Mouse (Mus musculus): ENCODE measurements at regions not wholly inside any gene's neighbourhood (a gene's known extent, or its start where the extent isn't known, plus 50 kb on each side); places are given as distances from the start of the nearest gene placed in this dataset.

GRCm38 (mm10) chr11:112924577-112924976, 142.6 kb downstream of the Sox9 start:
- Histone ChIP-seq H3K4me2 (ENCODE audit: low read length) (no peak overlapping the region), H3K27ac (replicated peaks in 1 of 2; ENCODE audit: control insufficient read depth in 1 of 2, insufficient read depth in 1 of 2, low read depth in 2 of 2, low read length in 2 of 2) (no peak overlapping the region), H3K27me3 (ENCODE audit: control insufficient read depth, insufficient read depth, low read length) (peaks cover 7% of the 10 kb centered on the region), H3K4me1 (ENCODE audit: control insufficient read depth in 2 of 2, insufficient read depth in 2 of 2, low read length in 2 of 2) (no peaks in the 10 kb centered on the region), H3K9ac (ENCODE audit: low read length) (no peak overlapping the region), H3K36me3 (ENCODE audit: control insufficient read depth, insufficient read depth, low read length) (no peaks in the 10 kb centered on the region), H3K9me3 (ENCODE audit: control insufficient read depth, low read length) (0 out of 2 replicates have a peak, but pooled peaks cover 3% of the 10 kb centered on the region), H3K4me3 (ENCODE audit: control insufficient read depth in 1 of 2, insufficient read depth in 1 of 2, low read depth in 1 of 2, low read length in 2 of 2) (no peak overlapping the region)
- no peak for ATAC-seq (ENCODE audit: insufficient number of reproducible peaks, insufficient read depth, low FRiP score, low read depth)
- 66% methylated on average over 1 of the region's 1 CpGs for WGBS

- ATAC-seq (ENCODE audit: insufficient number of reproducible peaks, insufficient read depth, low FRiP score, low read depth), result no peak
- Histone ChIP-seq H3K4me3 (ENCODE audit: control insufficient read depth in 1 of 2, insufficient read depth in 1 of 2, low read depth in 1 of 2, low read length in 2 of 2) (no peak overlapping the region), H3K4me2 (ENCODE audit: low read length) (no peak overlapping the region), H3K4me1 (ENCODE audit: control insufficient read depth in 2 of 2, insufficient read depth in 2 of 2, low read length in 2 of 2) (no peaks in the 10 kb centered on the region), H3K27me3 (ENCODE audit: control insufficient read depth, insufficient read depth, low read length) (peaks cover 7% of the 10 kb centered on the region), H3K36me3 (ENCODE audit: control insufficient read depth, insufficient read depth, low read length) (no peaks in the 10 kb centered on the region), H3K9ac (ENCODE audit: low read length) (no peak overlapping the region), H3K9me3 (ENCODE audit: control insufficient read depth, low read length) (0 out of 2 replicates have a peak, but pooled peaks cover 3% of the 10 kb centered on the region), H3K27ac (replicated peaks in 1 of 2; ENCODE audit: control insufficient read depth in 1 of 2, insufficient read depth in 1 of 2, low read depth in 2 of 2, low read length in 2 of 2) (no peak overlapping the region)
- WGBS, result 65% methylated on average over 6 of the region's 6 CpGs
Observed at GRCm38 (mm10) chr11:112925140-112925539, 143.1 kb downstream of the Sox9 start.

GRCm38 (mm10) chr11:112926330-112927025, 144.5 kb downstream of the Sox9 start:
- 0 out of 2 replicates have a peak, but pooled peaks cover 3% of the 10 kb centered on the region for H3K9me3 ChIP-seq (ENCODE audit: control insufficient read depth, low read length)
- H3K4me3 ChIP-seq (ENCODE audit: control insufficient read depth in 1 of 2, insufficient read depth in 1 of 2, low read depth in 1 of 2, low read length in 2 of 2), result no peak overlapping the region
- H3K27ac ChIP-seq (replicated peaks in 1 of 2; ENCODE audit: control insufficient read depth in 1 of 2, insufficient read depth in 1 of 2, low read depth in 2 of 2, low read length in 2 of 2), result no peak overlapping the region
- H3K4me1 ChIP-seq (ENCODE audit: control insufficient read depth in 2 of 2, insufficient read depth in 2 of 2, low read length in 2 of 2), result no peaks in the 10 kb centered on the region
- WGBS, result 77% methylated on average over 19 of the region's 19 CpGs
- H3K27me3 ChIP-seq (ENCODE audit: control insufficient read depth, insufficient read depth, low read length), result peaks cover 7% of the 10 kb centered on the region
- no peaks in the 10 kb centered on the region for H3K36me3 ChIP-seq (ENCODE audit: control insufficient read depth, insufficient read depth, low read length)
- H3K9ac ChIP-seq (ENCODE audit: low read length), result no peak overlapping the region
- H3K4me2 ChIP-seq (ENCODE audit: low read length), result no peak overlapping the region
- ATAC-seq (ENCODE audit: insufficient number of reproducible peaks, insufficient read depth, low FRiP score, low read depth), result no peak

GRCm38 (mm10) chr11:112930186-112930808, 148.3 kb downstream of the Sox9 start:
- H3K27me3 ChIP-seq (ENCODE audit: control insufficient read depth, insufficient read depth, low read length), result peaks cover 4% of the 10 kb centered on the region; the same call in 1 of the 2 replicates
- WGBS, result 25% methylated on average over 10 of the region's 10 CpGs
- ATAC-seq (ENCODE audit: insufficient number of reproducible peaks, insufficient read depth, low FRiP score, low read depth), result no peak

GRCm38 (mm10) chr11:112938035-112938434, 156.0 kb downstream of the Sox9 start:
- no peak overlapping the region for H3K4me3 ChIP-seq (ENCODE audit: control insufficient read depth in 1 of 2, insufficient read depth in 1 of 2, low read depth in 1 of 2, low read length in 2 of 2)
- no peak overlapping the region for H3K4me2 ChIP-seq (ENCODE audit: low read length)
- H3K36me3 ChIP-seq (ENCODE audit: control insufficient read depth, insufficient read depth, low read length), result no peaks in the 10 kb centered on the region
- H3K9me3 ChIP-seq (ENCODE audit: control insufficient read depth, low read length), result no peaks in the 10 kb centered on the region
- H3K4me1 ChIP-seq (ENCODE audit: control insufficient read depth in 2 of 2, insufficient read depth in 2 of 2, low read length in 2 of 2), result no peaks in the 10 kb centered on the region
- no peak for ATAC-seq (ENCODE audit: insufficient number of reproducible peaks, insufficient read depth, low FRiP score, low read depth)
- no peak overlapping the region for H3K27ac ChIP-seq (replicated peaks in 1 of 2; ENCODE audit: control insufficient read depth in 1 of 2, insufficient read depth in 1 of 2, low read depth in 2 of 2, low read length in 2 of 2)
- WGBS, result 86% methylated on average over 10 of the region's 10 CpGs
- H3K27me3 ChIP-seq (ENCODE audit: control insufficient read depth, insufficient read depth, low read length), result no peaks in the 10 kb centered on the region
- H3K9ac ChIP-seq (ENCODE audit: low read length), result no peak overlapping the region

More at GRCm38 (mm10) chr11:112930186-112930808, 148.3 kb downstream of the Sox9 start:
- 0 out of 2 replicates have a peak, but pooled peaks cover 3% of the 10 kb centered on the region for H3K9me3 ChIP-seq (ENCODE audit: control insufficient read depth, low read length)
- H3K4me1 ChIP-seq (ENCODE audit: control insufficient read depth in 2 of 2, insufficient read depth in 2 of 2, low read length in 2 of 2), result no peaks in the 10 kb centered on the region
- no peak overlapping the region for H3K9ac ChIP-seq (ENCODE audit: low read length)
- H3K4me2 ChIP-seq (ENCODE audit: low read length), result no peak overlapping the region
- H3K27ac ChIP-seq (replicated peaks in 1 of 2; ENCODE audit: control insufficient read depth in 1 of 2, insufficient read depth in 1 of 2, low read depth in 2 of 2, low read length in 2 of 2), result no peak overlapping the region
- no peaks in the 10 kb centered on the region for H3K36me3 ChIP-seq (ENCODE audit: control insufficient read depth, insufficient read depth, low read length)
- no peak overlapping the region for H3K4me3 ChIP-seq (ENCODE audit: control insufficient read depth in 1 of 2, insufficient read depth in 1 of 2, low read depth in 1 of 2, low read length in 2 of 2)

- Histone ChIP-seq H3K4me2 (ENCODE audit: low read length) (no peak overlapping the region), H3K36me3 (ENCODE audit: control insufficient read depth, insufficient read depth, low read length) (no peaks in the 10 kb centered on the region), H3K27me3 (ENCODE audit: control insufficient read depth, insufficient read depth, low read length) (0 out of 2 replicates have a peak, but pooled peaks cover 5% of the 10 kb centered on the region), H3K4me1 (ENCODE audit: control insufficient read depth in 2 of 2, insufficient read depth in 2 of 2, low read length in 2 of 2) (0 out of 4 replicates have a peak, but pooled peaks cover 2 to 5% of the 10 kb centered on the region in 2 experiments), H3K4me3 (ENCODE audit: control insufficient read depth in 1 of 2, insufficient read depth in 1 of 2, low read depth in 1 of 2, low read length in 2 of 2) (no peak overlapping the region), H3K27ac (replicated peaks in 1 of 2; ENCODE audit: control insufficient read depth in 1 of 2, insufficient read depth in 1 of 2, low read depth in 2 of 2, low read length in 2 of 2) (no peak overlapping the region), H3K9me3 (ENCODE audit: control insufficient read depth, low read length) (no peaks in the 10 kb centered on the region), H3K9ac (ENCODE audit: low read length) (no peak overlapping the region)
- no peak for ATAC-seq (ENCODE audit: insufficient number of reproducible peaks, insufficient read depth, low FRiP score, low read depth)
- 69% methylated on average over 4 of the region's 4 CpGs for WGBS
Observed at GRCm38 (mm10) chr11:112951421-112951820, 169.4 kb downstream of the Sox9 start.

GRCm38 (mm10) chr11:112952356-112952755, 170.3 kb downstream of the Sox9 start:
- Histone ChIP-seq H3K4me2 (ENCODE audit: low read length) (no peak overlapping the region), H3K4me3 (ENCODE audit: control insufficient read depth in 1 of 2, insufficient read depth in 1 of 2, low read depth in 1 of 2, low read length in 2 of 2) (no peak overlapping the region), H3K36me3 (ENCODE audit: control insufficient read depth, insufficient read depth, low read length) (no peaks in the 10 kb centered on the region), H3K27ac (replicated peaks in 1 of 2; ENCODE audit: control insufficient read depth in 1 of 2, insufficient read depth in 1 of 2, low read depth in 2 of 2, low read length in 2 of 2) (no peak overlapping the region), H3K9ac (ENCODE audit: low read length) (no peak overlapping the region), H3K9me3 (ENCODE audit: control insufficient read depth, low read length) (no peaks in the 10 kb centered on the region), H3K4me1 (ENCODE audit: control insufficient read depth in 2 of 2, insufficient read depth in 2 of 2, low read length in 2 of 2) (0 out of 4 replicates have a peak, but pooled peaks cover 2 to 5% of the 10 kb centered on the region in 2 experiments), H3K27me3 (ENCODE audit: control insufficient read depth, insufficient read depth, low read length) (no peaks in the 10 kb centered on the region)
- 74% methylated on average over 10 of the region's 10 CpGs for WGBS
- no peak for ATAC-seq (ENCODE audit: insufficient number of reproducible peaks, insufficient read depth, low FRiP score, low read depth)

All from heart, embryonic 14.5 days (tissue).